Mouse (Mus musculus): Measurements from ENCODE around the gene Glycam1. TPM values are rescaled to one million over a fixed set of nuclear protein-coding genes. Genes with fewer than 3 reads are reported as not detected.

Gene Glycam1
- 0.35 and 0.50 TPM in 2 replicates for polyA plus RNA-seq (2021; fragmentation: Nextera tagmentation)
- long read RNA-seq, experiment 1: 0 reads
- long read RNA-seq, experiment 2: 0 reads

GRCm38 (mm10) chr15:103564981-103565380 lies at the start of gene Glycam1:
Gene Glycam1, minus strand, starts transcription at chr15:103565081.

GRCm38 (mm10) chr15:103537822-103538213 lies 27.1 kb downstream of the Glycam1 start, which contains the start of gene Ppp1r1a:
Gene Ppp1r1a, minus strand, starts transcription at chr15:103538003.

Other genes starting within 250 kb of the Glycam1 start
- 16.1 and 20.8 TPM in 2 replicates for gene Zfp385a, start 225.0 kb downstream of the Glycam1 start, polyA plus RNA-seq (2021; fragmentation: Nextera tagmentation)
- gene Itga5, start 198.3 kb downstream of the Glycam1 start, polyA plus RNA-seq (2021; fragmentation: Nextera tagmentation): 0.51 and 0.52 TPM in 2 replicates
- 0.36 TPM in 1 of 2 replicates, not detected in the other for gene Gtsf1, start 134.6 kb downstream of the Glycam1 start, polyA plus RNA-seq (2021; fragmentation: Nextera tagmentation)
- not detected in 2 replicates for gene Gtsf2, start 116.6 kb downstream of the Glycam1 start, polyA plus RNA-seq (2021; fragmentation: Nextera tagmentation)
- gene Nckap1l, start 111.3 kb downstream of the Glycam1 start, polyA plus RNA-seq (2021; fragmentation: Nextera tagmentation): 2.3 and 2.5 TPM in 2 replicates
- 23.5 and 23.6 TPM in 2 replicates for gene Pde1b, start 62.0 kb downstream of the Glycam1 start, polyA plus RNA-seq (2021; fragmentation: Nextera tagmentation)
- 183 and 201 TPM in 2 replicates for gene Ppp1r1a, start 27.1 kb downstream of the Glycam1 start, polyA plus RNA-seq (2021; fragmentation: Nextera tagmentation)
- gene Mucl1, start 190.4 kb upstream of the Glycam1 start, polyA plus RNA-seq (2021; fragmentation: Nextera tagmentation): not detected in 2 replicates